Comparison of ENCODE assay signal across 27 mouse cellular contexts in genomic region chr8:27980920-27981319, GRCm38 (mm10).
DNase-seq lines count a peak whose midpoint lies in the region; ATAC-seq lines count a peak whose summit lies in the region.
"Had no signal": no experiment of that assay in that cellular context is flagged by ENCODE, and none has a peak within 500 bp of the region (broad histone marks: within the 10 kb centered on the region; RNA-seq: fewer than 3 reads in every experiment).

No protein-coding gene starts in this region.

- no peak overlapping the region for H3K4me3 ChIP-seq in hindbrain, embryonic 11.5 days (ENCODE audit: low read depth, low read length)
- H3K4me3 ChIP-seq in hindbrain, embryonic 16.5 days (ENCODE audit: low read length), result no peak overlapping the region
- no peak overlapping the region for H3K4me3 ChIP-seq in liver, embryonic 11.5 days (ENCODE audit: low read depth, low read length)
- H3K4me3 ChIP-seq: embryonic facial prominence, embryonic 10.5 days; embryonic facial prominence, embryonic 12.5 days; forebrain, embryonic 13.5 days; forebrain, embryonic 15.5 days had no signal

- no peaks in the 10 kb centered on the region for H3K9me3 ChIP-seq in hindbrain, embryonic 11.5 days (ENCODE audit: control insufficient read depth, low read length)
- H3K9me3 ChIP-seq in hindbrain, embryonic 16.5 days (ENCODE audit: control insufficient read depth, low read length), result no peaks in the 10 kb centered on the region
- no peaks in the 10 kb centered on the region for H3K9me3 ChIP-seq in liver, embryonic 11.5 days (ENCODE audit: control insufficient read depth, low read length)
- H3K9me3 ChIP-seq: embryonic facial prominence, embryonic 10.5 days; embryonic facial prominence, embryonic 12.5 days; forebrain, embryonic 13.5 days; forebrain, embryonic 15.5 days had no signal

- no peak; the same call in 1 of the 2 replicates for ATAC-seq in hindbrain, embryonic 11.5 days (ENCODE audit: low FRiP score)
- ATAC-seq in hindbrain, embryonic 16.5 days, result no peak
- no peak for ATAC-seq in liver, embryonic 11.5 days (replicated peaks; ENCODE audit: low FRiP score)
- ATAC-seq: activated CD4-positive, CD25-positive, alpha-beta regulatory T cell, adult 4 months; CD4-positive, CD25-positive, alpha-beta regulatory T cell, adult 4 months; forebrain, embryonic 15.5 days; forebrain, postnatal 0 days; Patski had no signal

- intact Hi-C loops in left cerebral cortex, postnatal 25 days (cut with DNase I), result no loop called here

- H3K27ac ChIP-seq in hindbrain, embryonic 11.5 days (ENCODE audit: low read depth, low read length), result no peak overlapping the region
- no peak overlapping the region for H3K27ac ChIP-seq in hindbrain, embryonic 16.5 days (ENCODE audit: low read depth, low read length)
- no peak overlapping the region for H3K27ac ChIP-seq in liver, embryonic 11.5 days (ENCODE audit: low read depth, low read length)
- H3K27ac ChIP-seq: embryonic facial prominence, embryonic 10.5 days; embryonic facial prominence, embryonic 12.5 days; forebrain, embryonic 13.5 days; forebrain, embryonic 15.5 days had no signal

- DNase-seq in hindbrain, embryonic 11.5 days (ENCODE audit: low spot score), result peak; percentile 11
- DNase-seq in embryo, embryonic 10 days (ENCODE audit: low spot score), result peak; percentile 52
- peak; percentile 11 for DNase-seq in embryo, embryonic 11 days
- DNase-seq in embryo, embryonic 9.5 days (ENCODE audit: extremely low spot score), result peak; percentile 10
- no peak for DNase-seq in left cerebral cortex, postnatal 25 days (ENCODE audit: low spot score in 2 of 2)
- DNase-seq in adrenal gland, postnatal 25 days, result no peak
- DNase-seq in liver, embryonic 11.5 days (ENCODE audit: low spot score), result no peak
- DNase-seq: adrenal gland, adult 8-10 months; adrenal gland, postnatal 14 days; B cell, adult 2 months; cerebellum, adult 11 months; cerebellum, adult 18-20 months; cerebellum, adult 8-10 months; cerebellum, adult 9-11 months; cerebellum, postnatal 14 days; cerebellum, postnatal 36 days; forebrain, postnatal 0 days had no signal

- H3K27me3 ChIP-seq in hindbrain, embryonic 11.5 days (ENCODE audit: control insufficient read depth, insufficient read depth, low read length), result no peaks in the 10 kb centered on the region
- no peaks in the 10 kb centered on the region for H3K27me3 ChIP-seq in hindbrain, embryonic 16.5 days (replicated peaks; ENCODE audit: control insufficient read depth, insufficient read depth, low read length)
- no peaks in the 10 kb centered on the region for H3K27me3 ChIP-seq in liver, embryonic 11.5 days (replicated peaks; ENCODE audit: control insufficient read depth, insufficient read depth, low read length)
- H3K27me3 ChIP-seq: CH12.LX; embryonic facial prominence, embryonic 12.5 days; forebrain, embryonic 13.5 days; forebrain, embryonic 15.5 days; Patski had no signal

- no peak overlapping the region for H3K4me2 ChIP-seq in hindbrain, embryonic 11.5 days (replicated peaks; ENCODE audit: low read depth, low read length)
- no peak overlapping the region for H3K4me2 ChIP-seq in hindbrain, embryonic 16.5 days (ENCODE audit: low read length)
- no peak overlapping the region for H3K4me2 ChIP-seq in liver, embryonic 11.5 days
- H3K4me2 ChIP-seq: embryonic facial prominence, embryonic 12.5 days; forebrain, embryonic 13.5 days; forebrain, embryonic 15.5 days had no signal

- no peaks in the 10 kb centered on the region for H3K4me1 ChIP-seq in hindbrain, embryonic 11.5 days (replicated peaks; ENCODE audit: control insufficient read depth, insufficient read depth, low read length)
- H3K4me1 ChIP-seq in hindbrain, embryonic 16.5 days (ENCODE audit: control insufficient read depth, insufficient read depth, low read depth, low read length), result no peaks in the 10 kb centered on the region
- no peaks in the 10 kb centered on the region for H3K4me1 ChIP-seq in liver, embryonic 11.5 days (replicated peaks; ENCODE audit: control insufficient read depth, insufficient read depth, low read length)
- H3K4me1 ChIP-seq: embryonic facial prominence, embryonic 10.5 days; embryonic facial prominence, embryonic 12.5 days; forebrain, embryonic 13.5 days; forebrain, embryonic 15.5 days had no signal

- 18% methylated on average over 3 of the region's 3 CpGs for WGBS in hindbrain, embryonic 11.5 days
- WGBS in hindbrain, embryonic 16.5 days, result 25% methylated on average over 3 of the region's 3 CpGs
- WGBS in liver, embryonic 11.5 days, result 58% methylated on average over 3 of the region's 3 CpGs

- H3K36me3 ChIP-seq in hindbrain, embryonic 11.5 days (ENCODE audit: control insufficient read depth, insufficient read depth, low read length), result no peaks in the 10 kb centered on the region
- no peaks in the 10 kb centered on the region for H3K36me3 ChIP-seq in hindbrain, embryonic 16.5 days (ENCODE audit: control insufficient read depth, insufficient read depth, low read length)
- no peaks in the 10 kb centered on the region for H3K36me3 ChIP-seq in liver, embryonic 11.5 days (ENCODE audit: control insufficient read depth, insufficient read depth, low read length)
- H3K36me3 ChIP-seq: embryonic facial prominence, embryonic 10.5 days; embryonic facial prominence, embryonic 12.5 days; forebrain, embryonic 15.5 days; G1E had no signal

- H3K9ac ChIP-seq in hindbrain, embryonic 11.5 days (ENCODE audit: low read depth, low read length), result no peak overlapping the region
- no peak overlapping the region for H3K9ac ChIP-seq in hindbrain, embryonic 16.5 days (ENCODE audit: low read depth, low read length)
- H3K9ac ChIP-seq in liver, embryonic 11.5 days (ENCODE audit: low read depth, low read length), result no peak overlapping the region
- H3K9ac ChIP-seq: embryonic facial prominence, embryonic 12.5 days; forebrain, embryonic 13.5 days; forebrain, embryonic 15.5 days; forebrain, postnatal 0 days had no signal

Comparison
In these comparisons a context has a peak if more than half of its experiments do, and no peak if none do; other contexts are left out.
1. DNase-seq: peak in hindbrain, embryonic 11.5 days (single experiment), embryo, embryonic 10 days (single experiment), embryo, embryonic 11 days (single experiment) and embryo, embryonic 9.5 days (single experiment); none in left cerebral cortex, postnatal 25 days (0 of 2), adrenal gland, postnatal 25 days (single experiment) and liver, embryonic 11.5 days (single experiment).